Mouse (Mus musculus) liver, adult 2 months (tissue): ENCODE data around the gene Csf3r. TPM values are rescaled to one million over a fixed set of nuclear protein-coding genes. Genes with fewer than 3 reads are reported as not detected.
"Not testable (repeated sequence)": the region's sequence is repeated elsewhere in the genome, so short reads cannot be mapped to it uniquely, and the experiment has no call there.

ENCODE experiments used
- DNase-seq: peaks from one replicate; pipeline ENCODE4 v3.0.0-alpha.2; 2011; ENCODE audit warnings: low read depth, low spot score; ENCODE audit errors: extremely low read depth
- H3K27ac ChIP-seq: fragments of 200-500 bp; replicated peaks from 2 replicates; pipeline ENCODE4 v1.5.1; 2012; ENCODE audit warnings: low read depth, mild to moderate bottlenecking, control low read depth, inconsistent platforms, low read length; ENCODE audit not compliant: insufficient read depth
- H3K27me3 ChIP-seq: fragments of 200-500 bp; 2 replicates; pipeline ENCODE4 v1.6.1; 2012; ENCODE audit warnings: mild to moderate bottlenecking, moderate library complexity, low read length, inconsistent platforms; ENCODE audit not compliant: control insufficient read depth, insufficient read depth
- H3K36me3 ChIP-seq: fragments of 200-500 bp; 2 replicates; pipeline ENCODE4 v1.6.1; 2012; ENCODE audit warnings: low read length, inconsistent platforms; ENCODE audit not compliant: control insufficient read depth, insufficient read depth
- H3K4me1 ChIP-seq: fragments of 200-500 bp; 2 replicates; pipeline ENCODE4 v1.6.1; 2011; ENCODE audit warnings: low read length; ENCODE audit not compliant: control insufficient read depth, insufficient read depth
- H3K4me3 ChIP-seq: fragments of 200-500 bp; 2 replicates; pipeline ENCODE4 v1.5.1; 2011; ENCODE audit warnings: low read depth, mild to moderate bottlenecking, control low read depth, low read length, moderate library complexity; ENCODE audit not compliant: insufficient read depth
- H3K79me2 ChIP-seq: fragments of 200-500 bp; 2 replicates; pipeline ENCODE4 v1.6.1; 2012; ENCODE audit warnings: inconsistent platforms, mild to moderate bottlenecking, low read length, moderate library complexity; ENCODE audit not compliant: control insufficient read depth, insufficient read depth
- H3K9ac ChIP-seq: fragments of 200-500 bp; 2 replicates; pipeline ENCODE4 v1.6.1; 2012; ENCODE audit warnings: low read depth, mild to moderate bottlenecking, control low read depth, inconsistent platforms, low read length
- CTCF ChIP-seq: fragments of 200-500 bp; IDR thresholded peaks from 2 replicates; pipeline ENCODE4 v1.5.1; 2011; ENCODE audit warnings: low read depth, low read length, control low read depth
- POLR2A ChIP-seq: fragments of 200-500 bp; IDR thresholded peaks from 2 replicates; pipeline ENCODE4 v1.6.1; 2011; ENCODE audit warnings: low read length, control low read depth; ENCODE audit not compliant: insufficient read depth; ENCODE audit errors: extremely low read depth
- WGBS: fragments of 180-500 bp; shearing (Covaris S2); methylation state at CpG from one replicate; pipeline ENCODE4 v1.1.7; 2018; 5-methylcytosine and 5-hydroxymethylcytosine counted together
- polyA plus RNA-seq: library from polyadenylated mRNA; depleted of rRNA; stranded (reverse); fragments of >200 nt; gene quantifications from 2 replicates; pipeline ENCODE4 v1.2.3, GENCODE M21; 2012; rRNA removed
- total RNA-seq: library from RNA; depleted of rRNA; stranded (reverse); fragments of >200 nt; gene quantifications from 2 replicates; pipeline ENCODE4 v1.2.3, GENCODE M21; 2014; rRNA removed

Csf3r gene
- total RNA-seq, result 0.37 and 0.94 TPM in 2 replicates
- 1.4 and 2.9 TPM in 2 replicates for polyA plus RNA-seq

DNA sequence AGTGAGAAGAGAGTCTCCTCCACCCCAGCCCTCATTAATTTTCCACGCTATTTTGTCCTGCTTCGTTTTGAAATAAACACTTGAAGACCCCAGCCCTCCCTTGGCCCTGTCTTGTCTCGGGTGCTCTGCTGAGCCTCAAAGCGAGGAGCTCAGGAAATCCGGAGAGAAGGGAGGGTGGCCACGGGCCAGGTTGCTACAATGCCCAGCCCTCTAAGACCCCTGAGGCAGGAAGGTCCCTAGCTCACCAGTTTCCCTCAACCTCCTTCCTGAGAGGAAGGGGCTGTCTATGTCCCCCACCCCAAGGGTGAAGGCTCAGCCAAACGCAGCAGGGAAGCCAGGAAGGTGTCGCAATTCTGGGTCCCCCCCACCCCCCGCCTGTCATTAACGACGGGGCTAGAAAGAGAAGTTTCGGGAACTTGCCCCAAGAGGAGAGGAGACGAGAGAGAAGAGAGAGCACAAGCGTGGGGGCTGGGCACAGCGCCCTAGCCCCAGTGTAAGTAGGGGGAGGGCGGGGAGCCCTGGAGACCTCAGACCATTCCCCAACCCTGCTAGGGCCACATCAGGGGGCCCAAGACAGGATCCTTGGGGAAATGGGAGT lies at the start of gene Csf3r:
TSS of gene Csf3r (plus strand) at position 248 of the 598 bp plus-strand sequence.
- Histone ChIP-seq H3K27me3 (no peaks in the 10 kb centered on the region), H3K4me3 (peak within 1 kb of the TSS; percentile 22), H3K27ac (0 out of 2 replicates have a peak within 1 kb of the TSS, but pooled peaks have one; percentile 45), H3K4me1 (no peaks in the 10 kb centered on the region), H3K79me2 (no peaks in the 10 kb centered on the region), H3K9ac (no peak within 1 kb of the TSS; the same call in 1 of the 2 replicates), H3K36me3 (no peaks in the 10 kb centered on the region)
- 52% methylated on average over 16 of the region's 16 CpGs for WGBS
- TF ChIP-seq CTCF (no peak), POLR2A (no peak)
- DNase-seq, result no peak

DNA sequence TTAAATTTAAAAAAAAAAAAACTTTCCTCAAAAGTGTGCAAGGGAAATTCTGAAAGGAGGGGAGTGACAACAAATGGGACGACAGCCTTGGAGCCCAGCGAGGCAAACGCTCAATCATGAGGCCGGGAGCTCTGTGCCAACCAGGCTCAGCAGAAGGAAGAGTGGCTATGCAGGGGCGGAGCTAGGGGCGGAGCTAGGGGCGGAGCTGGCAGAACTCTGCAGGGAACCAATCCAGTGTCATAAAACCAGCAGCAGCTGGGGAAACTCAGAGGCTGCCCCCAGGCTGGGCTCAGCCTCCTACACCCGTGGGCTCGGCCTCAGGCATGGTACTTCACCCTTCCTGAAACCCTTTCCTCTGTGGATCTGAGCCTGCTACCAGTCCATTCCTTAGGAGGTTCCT lies 46.6 kb upstream of the Csf3r start:
- H3K79me2 ChIP-seq, result no peaks in the 10 kb centered on the region
- H3K4me3 ChIP-seq, result no peak overlapping the region
- H3K27me3 ChIP-seq, result no peaks in the 10 kb centered on the region
- 69% methylated on average over 9 of the region's 9 CpGs for WGBS
- no peak overlapping the region for H3K9ac ChIP-seq
- H3K27ac ChIP-seq, result no peak overlapping the region
- no peak for DNase-seq
- no peaks in the 10 kb centered on the region for H3K4me1 ChIP-seq
- H3K36me3 ChIP-seq, result no peaks in the 10 kb centered on the region
- no peak for TF ChIP-seq POLR2A
- TF ChIP-seq CTCF, result no peak

DNA sequence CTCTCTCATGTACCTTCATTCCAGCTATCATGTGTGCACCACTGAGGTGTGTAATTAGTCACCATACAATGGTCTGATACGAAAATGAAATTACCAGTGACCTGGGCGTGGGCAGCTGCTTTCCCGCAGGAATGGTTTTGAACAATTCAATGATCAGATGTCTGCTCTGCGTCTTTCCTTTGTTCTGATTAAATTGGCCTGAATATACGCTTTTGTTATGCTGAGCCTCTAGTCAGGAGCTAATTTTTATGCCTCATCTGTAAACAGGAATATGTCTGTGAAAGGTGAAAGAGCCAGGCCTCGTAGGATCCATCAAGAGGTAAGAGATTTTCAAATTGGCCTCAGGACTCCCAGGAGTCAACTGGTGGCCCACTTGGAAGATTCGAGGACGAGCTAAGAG lies 41.1 kb upstream of the Csf3r start:
- H3K4me1 ChIP-seq, result no peaks in the 10 kb centered on the region
- 84% methylated on average over 8 of the region's 8 CpGs for WGBS
- DNase-seq, result no peak
- no peak overlapping the region for H3K4me3 ChIP-seq
- H3K27ac ChIP-seq, result no peak overlapping the region
- H3K36me3 ChIP-seq, result no peaks in the 10 kb centered on the region
- no peaks in the 10 kb centered on the region for H3K79me2 ChIP-seq
- H3K27me3 ChIP-seq, result no peaks in the 10 kb centered on the region
- TF ChIP-seq CTCF, result no peak
- no peak for TF ChIP-seq POLR2A
- no peak overlapping the region for H3K9ac ChIP-seq

DNA sequence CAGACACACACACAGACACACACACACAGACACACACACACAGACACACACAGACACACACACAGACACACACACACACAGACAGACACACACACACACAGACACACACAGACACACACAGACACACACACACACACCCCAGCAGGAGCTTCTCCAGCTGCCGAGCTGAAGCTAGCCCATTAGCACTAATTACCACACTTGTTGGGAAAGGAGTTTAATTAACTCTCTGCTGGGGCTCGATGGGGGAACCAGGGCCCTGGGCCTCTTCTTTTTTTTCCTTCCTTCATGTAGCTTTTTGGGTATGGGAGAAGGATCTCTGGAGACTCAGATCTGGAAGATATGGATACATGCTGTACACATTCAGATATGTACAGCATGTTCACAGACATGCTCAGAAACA lies 38.6 kb upstream of the Csf3r start:
- DNase-seq, H3K79me2 ChIP-seq, H3K4me1 ChIP-seq, H3K27ac ChIP-seq, H3K4me3 ChIP-seq, H3K27me3 ChIP-seq, H3K36me3 ChIP-seq, H3K9ac ChIP-seq: not testable (repeated sequence)
- 61% methylated on average over 2 of the region's 2 CpGs for WGBS

DNA sequence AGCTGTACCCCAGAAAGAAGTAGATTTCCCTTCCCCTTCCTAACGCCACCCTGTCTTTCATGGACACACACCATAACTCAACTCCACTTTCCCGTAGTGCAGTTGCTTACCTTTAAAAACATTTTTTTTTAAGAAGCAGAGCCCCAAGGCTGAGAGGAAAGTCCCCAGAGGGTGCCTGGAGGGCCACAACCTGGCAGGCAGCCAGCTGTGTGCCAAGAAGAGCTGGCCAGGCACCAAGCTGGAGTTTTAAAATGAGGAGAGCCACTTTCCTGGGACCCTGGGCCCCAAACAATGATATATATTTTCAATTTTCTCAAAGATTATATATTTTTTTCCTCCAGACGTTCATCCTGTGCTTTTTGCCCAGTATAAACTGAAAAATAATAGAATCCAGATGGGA lies 37.3 kb upstream of the Csf3r start:
- DNase-seq, result no peak
- Histone ChIP-seq H3K27me3 (no peaks in the 10 kb centered on the region), H3K4me1 (no peaks in the 10 kb centered on the region), H3K36me3 (no peaks in the 10 kb centered on the region), H3K79me2 (no peaks in the 10 kb centered on the region), H3K4me3 (no peak overlapping the region), H3K27ac (no peak overlapping the region), H3K9ac (no peak overlapping the region)
- TF ChIP-seq CTCF, result no peak
- TF ChIP-seq POLR2A, result no peak
- 65% methylated on average over 3 of the region's 3 CpGs for WGBS

DNA sequence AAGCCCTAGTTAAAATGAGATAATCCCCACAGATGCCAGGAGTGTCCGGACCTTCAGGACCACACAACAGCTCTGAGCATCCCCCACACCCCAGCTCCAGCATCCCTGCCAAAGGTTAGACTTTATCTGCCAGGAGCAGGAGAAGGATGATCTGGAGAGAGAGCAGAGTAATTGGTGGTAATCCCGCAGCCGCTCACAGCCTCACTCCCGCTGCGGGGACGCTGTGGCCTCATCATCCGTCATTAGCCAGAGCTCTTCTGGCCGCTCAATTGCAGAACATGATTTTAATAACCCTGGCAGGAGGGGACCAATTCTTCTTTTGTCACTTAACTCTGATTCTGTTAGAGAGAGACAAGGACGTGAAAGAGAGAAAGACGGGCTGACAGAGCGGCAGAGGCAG lies 35.3 kb upstream of the Csf3r start:
- DNase-seq, result no peak
- Histone ChIP-seq H3K27ac (no peak overlapping the region), H3K9ac (no peak overlapping the region), H3K4me1 (no peaks in the 10 kb centered on the region), H3K79me2 (no peaks in the 10 kb centered on the region), H3K4me3 (no peak overlapping the region), H3K27me3 (no peaks in the 10 kb centered on the region), H3K36me3 (no peaks in the 10 kb centered on the region)
- 68% methylated on average over 11 of the region's 11 CpGs for WGBS
- no peak for TF ChIP-seq CTCF
- TF ChIP-seq POLR2A, result no peak
